Mouse (Mus musculus): Measurements from ENCODE around the gene Zfp799. TPM values are rescaled to one million over a fixed set of nuclear protein-coding genes. Genes with fewer than 3 reads are reported as not detected.

Zfp799 gene
- polyA plus RNA-seq, 1 experiment from 2014 or later = 5.1 TPM

DNA sequence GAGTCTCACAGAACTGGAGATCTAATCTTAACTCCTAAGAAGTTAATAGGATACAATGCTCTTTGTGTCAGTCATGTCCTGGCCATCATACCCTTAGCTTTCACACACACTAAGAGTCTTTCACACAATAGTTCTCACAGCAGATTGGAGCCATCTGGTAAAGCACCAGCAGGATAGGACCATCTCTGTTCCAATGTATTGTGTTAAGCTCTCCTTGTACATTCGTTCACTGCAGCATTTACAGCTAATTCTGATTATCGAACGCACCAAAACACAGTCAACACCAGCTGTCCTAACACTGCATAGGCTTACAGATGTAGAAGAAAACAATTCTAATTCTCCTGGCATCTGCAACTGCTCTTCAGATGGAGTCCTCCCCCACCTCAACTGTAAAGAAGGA, 52.5 kb downstream of the Zfp799 start:
- DNase-seq (ENCODE audit: low spot score) (no peak), ATAC-seq (ENCODE audit: low FRiP score, low TSS enrichment) (no peak)
- Histone ChIP-seq H3K27me3 (ENCODE audit: control insufficient read depth, insufficient read depth, low read length) (no peaks in the 10 kb centered on the region), H3K9me3 (ENCODE audit: control insufficient read depth, low read length) (no peaks in the 10 kb centered on the region), H3K4me1 (replicated peaks; ENCODE audit: control insufficient read depth, insufficient read depth) (no peaks in the 10 kb centered on the region), H3K4me2 (replicated peaks; ENCODE audit: low read depth) (no peak overlapping the region), H3K27ac (replicated peaks) (no peak overlapping the region), H3K9ac (ENCODE audit: low read length) (no peak overlapping the region), H3K36me3 (ENCODE audit: control insufficient read depth, insufficient read depth, low read length) (peaks cover 18% of the 10 kb centered on the region; the same call in 1 of the 2 replicates), H3K4me3 (ENCODE audit: low read depth, low read length) (no peak overlapping the region)
- TF ChIP-seq CTCF (IDR thresholded peaks at IDR 0.05; ENCODE audit: low read depth) (no peak), EP300 (optimal IDR thresholded peaks at IDR 0.05) (no peak)
- WGBS = 95% methylated on average over 3 of the region's 3 CpGs

DNA sequence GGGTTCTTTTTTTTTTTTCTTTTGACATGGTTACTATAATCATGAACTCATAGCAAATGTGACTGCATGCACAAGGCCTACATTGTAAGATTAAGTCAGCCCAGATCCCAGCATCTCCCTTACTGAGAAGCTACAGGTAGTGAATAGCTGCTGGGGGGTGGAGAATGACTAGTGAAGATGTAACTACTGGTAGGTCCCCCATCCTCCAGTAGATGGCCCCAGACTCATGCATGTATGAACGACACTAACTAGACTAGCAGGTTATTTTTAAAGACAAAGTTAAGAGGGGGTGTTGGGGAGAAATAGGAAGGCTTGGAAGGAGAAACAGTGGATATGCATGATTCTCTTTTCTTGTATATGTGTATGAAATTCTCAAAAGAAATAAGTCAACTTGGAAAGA, 58.8 kb downstream of the Zfp799 start:
- H3K36me3 ChIP-seq (ENCODE audit: control insufficient read depth, insufficient read depth, low read length) = peaks cover 32% of the 10 kb centered on the region
- H3K9ac ChIP-seq (ENCODE audit: low read length) = no peak overlapping the region
- no peak for DNase-seq (ENCODE audit: low spot score)
- no peak for TF ChIP-seq EP300 (optimal IDR thresholded peaks at IDR 0.05)
- TF ChIP-seq CTCF (IDR thresholded peaks at IDR 0.05; ENCODE audit: low read depth) = peak; percentile 58
- H3K27ac ChIP-seq (replicated peaks) = no peak overlapping the region
- H3K4me2 ChIP-seq (replicated peaks; ENCODE audit: low read depth) = no peak overlapping the region
- no peaks in the 10 kb centered on the region for H3K27me3 ChIP-seq (ENCODE audit: control insufficient read depth, insufficient read depth, low read length)
- no peaks in the 10 kb centered on the region for H3K9me3 ChIP-seq (ENCODE audit: control insufficient read depth, low read length)
- no peaks in the 10 kb centered on the region for H3K4me1 ChIP-seq (replicated peaks; ENCODE audit: control insufficient read depth, insufficient read depth)
- H3K4me3 ChIP-seq (ENCODE audit: low read depth, low read length) = no peak overlapping the region
- ATAC-seq (ENCODE audit: low FRiP score, low TSS enrichment) = no peak
- 80% methylated on average over 1 of the region's 1 CpGs for WGBS

DNA sequence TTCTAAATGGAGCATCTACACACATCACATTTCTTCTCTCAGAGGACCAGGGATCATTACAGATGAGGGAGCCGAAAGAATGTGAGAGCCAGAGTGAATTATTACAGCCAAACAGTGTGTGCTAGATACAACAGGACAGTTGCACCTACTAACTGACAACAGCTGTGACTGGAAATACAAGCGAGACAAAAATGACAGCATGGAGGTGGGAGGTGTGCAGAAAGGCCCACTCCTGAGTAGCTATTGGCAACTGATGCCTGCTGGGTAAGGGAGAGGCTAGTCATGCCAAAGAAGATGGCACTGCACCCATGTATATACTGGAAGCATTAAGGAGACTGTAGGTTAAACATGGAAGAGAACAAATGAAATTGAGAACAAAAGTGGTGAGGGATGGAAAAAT, 63.6 kb downstream of the Zfp799 start:
- no peak for ATAC-seq (ENCODE audit: low FRiP score, low TSS enrichment)
- Histone ChIP-seq H3K36me3 (ENCODE audit: control insufficient read depth, insufficient read depth, low read length) (peaks cover 25% of the 10 kb centered on the region), H3K27me3 (ENCODE audit: control insufficient read depth, insufficient read depth, low read length) (no peaks in the 10 kb centered on the region), H3K4me1 (replicated peaks; ENCODE audit: control insufficient read depth, insufficient read depth) (no peaks in the 10 kb centered on the region), H3K4me2 (replicated peaks; ENCODE audit: low read depth) (no peak overlapping the region), H3K27ac (replicated peaks) (no peak overlapping the region), H3K4me3 (ENCODE audit: low read depth, low read length) (no peak overlapping the region), H3K9ac (ENCODE audit: low read length) (no peak overlapping the region), H3K9me3 (ENCODE audit: control insufficient read depth, low read length) (no peaks in the 10 kb centered on the region)
- TF ChIP-seq EP300 (optimal IDR thresholded peaks at IDR 0.05) (no peak), CTCF (IDR thresholded peaks at IDR 0.05; ENCODE audit: low read depth) (no peak)
- DNase-seq (ENCODE audit: low spot score) = no peak
- WGBS = 100% methylated on average over 2 of the region's 2 CpGs

Other genes with a start within 250 kb of the Zfp799 start
- not detected in 2 replicates for gene Cyp4f37, start 209.0 kb downstream of the Zfp799 start, polyA plus RNA-seq (2015; fragmentation: Nextera tagmentation; extraction: Ambion mirVana)
- gene Cyp4f40, start 171.4 kb downstream of the Zfp799 start, polyA plus RNA-seq (2015; fragmentation: Nextera tagmentation; extraction: Ambion mirVana) = 0.04 and 0.23 TPM in 2 replicates
- gene Cyp4f15, start 144.6 kb downstream of the Zfp799 start, polyA plus RNA-seq (2015; fragmentation: Nextera tagmentation; extraction: Ambion mirVana) = 0.62 and 1.1 TPM in 2 replicates
- 13.0 and 13.7 TPM in 2 replicates for gene Zfp871, start 42.0 kb downstream of the Zfp799 start, polyA plus RNA-seq (2015; fragmentation: Nextera tagmentation; extraction: Ambion mirVana)
- 1.1 and 1.5 TPM in 2 replicates for gene Zfp811, start 20.3 kb downstream of the Zfp799 start, polyA plus RNA-seq (2015; fragmentation: Nextera tagmentation; extraction: Ambion mirVana)
- 2.6 and 2.7 TPM in 2 replicates for gene Zfp870, start 61.4 kb upstream of the Zfp799 start, polyA plus RNA-seq (2015; fragmentation: Nextera tagmentation; extraction: Ambion mirVana)
- gene Cyp4f14, start 87.1 kb upstream of the Zfp799 start, polyA plus RNA-seq (2015; fragmentation: Nextera tagmentation; extraction: Ambion mirVana) = not detected in 2 replicates
- 15.5 and 19.2 TPM in 2 replicates for gene Cyp4f13, start 117.1 kb upstream of the Zfp799 start, polyA plus RNA-seq (2015; fragmentation: Nextera tagmentation; extraction: Ambion mirVana)
- gene Zfp472, start 135.6 kb upstream of the Zfp799 start, polyA plus RNA-seq (2015; fragmentation: Nextera tagmentation; extraction: Ambion mirVana) = 5.6 and 6.4 TPM in 2 replicates
- gene Zfp952, start 162.9 kb upstream of the Zfp799 start, polyA plus RNA-seq (2015; fragmentation: Nextera tagmentation; extraction: Ambion mirVana) = 4.6 TPM in 2 replicates
- 3.1 and 3.2 TPM in 2 replicates for gene Zfp763, start 203.1 kb upstream of the Zfp799 start, polyA plus RNA-seq (2015; fragmentation: Nextera tagmentation; extraction: Ambion mirVana)
- not detected in 2 replicates for gene 4921501E09Rik, start 237.8 kb upstream of the Zfp799 start, polyA plus RNA-seq (2015; fragmentation: Nextera tagmentation; extraction: Ambion mirVana)

Measured in stomach, postnatal 0 days (tissue).